Mouse (Mus musculus) cerebellum, adult 11 months (tissue): ENCODE data around the gene Myo16.
A peak's percentile ranks its signal among the peaks of the same experiment; 100 is the strongest.

ENCODE experiments used
- DNase-seq: peaks from one replicate; pipeline ENCODE4 v3.0.0; 2022

The Myo16 gene

GRCm38 (mm10) chr8:10177131-10177530, 23.4 kb downstream of the Myo16 start:
- no peak for DNase-seq

GRCm38 (mm10) chr8:10178986-10179385, 25.3 kb downstream of the Myo16 start:
- no peak for DNase-seq

GRCm38 (mm10) chr8:10190607-10191006, 36.9 kb downstream of the Myo16 start:
- no peak for DNase-seq

GRCm38 (mm10) chr8:10198164-10198563, 44.5 kb downstream of the Myo16 start:
- no peak for DNase-seq

GRCm38 (mm10) chr8:10199301-10199700, 45.6 kb downstream of the Myo16 start:
- no peak for DNase-seq

GRCm38 (mm10) chr8:10200042-10200441, 46.3 kb downstream of the Myo16 start:
- DNase-seq, result no peak

GRCm38 (mm10) chr8:10215023-10215422, 61.3 kb downstream of the Myo16 start:
- DNase-seq, result no peak

GRCm38 (mm10) chr8:10219761-10220276, 66.1 kb downstream of the Myo16 start:
- DNase-seq, result no peak

- DNase-seq, result no peak
These were observed 69.1 kb downstream of the Myo16 start for GRCm38 (mm10) chr8:10222770-10223169.

GRCm38 (mm10) chr8:10223528-10224194, 70.0 kb downstream of the Myo16 start:
- DNase-seq, result no peak

- DNase-seq, result no peak
These were observed 70.7 kb downstream of the Myo16 start for GRCm38 (mm10) chr8:10224305-10224971.

- no peak for DNase-seq
These were observed 71.3 kb downstream of the Myo16 start for GRCm38 (mm10) chr8:10225018-10225417.

GRCm38 (mm10) chr8:10230746-10231369, 77.1 kb downstream of the Myo16 start:
- DNase-seq, result peak; percentile 10

- no peak for DNase-seq
These were observed 80.8 kb downstream of the Myo16 start for GRCm38 (mm10) chr8:10234516-10234915.

GRCm38 (mm10) chr8:10243344-10243743, 89.6 kb downstream of the Myo16 start:
- DNase-seq, result no peak

- no peak for DNase-seq
These were observed 95.4 kb downstream of the Myo16 start for GRCm38 (mm10) chr8:10249156-10249555.

GRCm38 (mm10) chr8:10255741-10256140, 102.0 kb downstream of the Myo16 start:
- DNase-seq, result no peak

GRCm38 (mm10) chr8:10256563-10256962, 102.9 kb downstream of the Myo16 start:
- DNase-seq, result no peak

GRCm38 (mm10) chr8:10270094-10270493, 116.4 kb downstream of the Myo16 start:
- no peak for DNase-seq

GRCm38 (mm10) chr8:10292600-10292999, 138.9 kb downstream of the Myo16 start:
- DNase-seq, result no peak

- no peak for DNase-seq
These were observed 147.1 kb downstream of the Myo16 start for GRCm38 (mm10) chr8:10300797-10301196.

GRCm38 (mm10) chr8:10303061-10303460, 149.3 kb downstream of the Myo16 start:
- DNase-seq, result no peak

- DNase-seq, result no peak
These were observed 150.3 kb downstream of the Myo16 start for GRCm38 (mm10) chr8:10303992-10304391.

- no peak for DNase-seq
These were observed 151.0 kb downstream of the Myo16 start for GRCm38 (mm10) chr8:10304721-10305120.
